Mouse (Mus musculus): ENCODE data around the gene Olfr1133. TPM values are rescaled to one million over a fixed set of nuclear protein-coding genes. Genes with fewer than 3 reads are reported as not detected.
"Not testable (repeated sequence)": the region's sequence is repeated elsewhere in the genome, so short reads cannot be mapped to it uniquely, and the experiment has no call there.

Olfr1133 gene
- polyA plus RNA-seq (2015; fragmentation: Nextera tagmentation; extraction: Ambion mirVana) = not detected in 2 replicates

GRCm38 (mm10) chr2:87647274-87647673 lies at the start of gene Olfr1133:
TSS of gene Olfr1133 (minus strand) at chr2:87647374.
- no peak within 1 kb of the TSS for H3K4me3 ChIP-seq
- H3K36me3 ChIP-seq = no peaks in the 10 kb centered on the region
- H3K9me3 ChIP-seq = no peaks in the 10 kb centered on the region
- H3K4me2 ChIP-seq = no peak within 1 kb of the TSS
- no peaks in the 10 kb centered on the region for H3K27me3 ChIP-seq
- no peak within 1 kb of the TSS for H3K9ac ChIP-seq
- no peaks in the 10 kb centered on the region for H3K4me1 ChIP-seq (replicated peaks)
- no peak within 1 kb of the TSS for H3K27ac ChIP-seq (replicated peaks)
- no peak for ATAC-seq (ENCODE audit: low read depth)

DNA sequence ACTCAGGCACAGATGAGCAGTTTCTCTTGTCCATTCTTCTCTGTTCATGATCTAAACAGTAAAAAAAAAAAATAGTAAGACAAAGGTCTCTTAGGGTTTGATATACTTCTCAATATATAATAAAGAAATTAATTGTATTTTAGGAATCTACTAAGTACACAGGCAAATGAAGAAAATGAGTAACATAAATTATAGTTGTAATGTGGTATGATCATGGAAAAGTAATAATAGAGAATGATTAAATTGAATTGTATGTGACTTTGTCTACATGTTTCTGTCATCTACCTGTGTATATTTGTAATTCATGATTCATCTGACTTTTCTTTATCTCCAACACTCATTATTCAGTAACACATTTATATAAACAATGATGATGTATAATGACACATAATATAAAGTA lies 46.7 kb upstream of the Olfr1133 start, which contains the start of gene Olfr1136:
Gene Olfr1136, minus strand, starts transcription at position 101 of the 400 bp plus-strand sequence.
- Histone ChIP-seq H3K27me3 (no peaks in the 10 kb centered on the region), H3K9me3 (no peaks in the 10 kb centered on the region), H3K4me3 (no peak within 1 kb of the TSS), H3K4me1 (replicated peaks) (no peaks in the 10 kb centered on the region), H3K9ac (no peak within 1 kb of the TSS), H3K36me3 (no peaks in the 10 kb centered on the region), H3K4me2 (no peak within 1 kb of the TSS), H3K27ac (replicated peaks) (no peak within 1 kb of the TSS)
- ATAC-seq (ENCODE audit: low read depth) = no peak

DNA sequence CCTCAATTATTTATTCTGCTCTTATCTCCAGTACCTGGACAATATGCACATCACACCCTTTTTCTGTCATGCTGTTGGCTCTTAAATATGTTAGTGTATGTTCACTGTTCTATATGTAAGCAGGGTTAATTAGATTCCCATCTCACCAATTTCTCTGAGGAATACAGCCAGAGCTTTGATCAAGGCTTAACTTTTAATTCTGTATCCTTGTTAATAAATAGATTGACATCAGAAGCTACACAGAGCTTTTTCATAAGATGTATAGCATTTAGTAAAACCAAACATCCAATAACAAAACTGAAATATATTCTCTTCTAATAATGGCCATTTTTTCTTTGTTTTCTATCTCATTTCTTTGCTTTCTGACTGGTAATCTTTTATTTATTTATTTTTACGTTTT lies 26.4 kb upstream of the Olfr1133 start, which contains the start of gene Olfr1135:
Gene Olfr1135, minus strand, starts transcription at position 101 of the 400 bp plus-strand sequence.
- no peak for ATAC-seq (ENCODE audit: low read depth)
- Histone ChIP-seq H3K9me3 (no peaks in the 10 kb centered on the region), H3K4me2 (no peak within 1 kb of the TSS), H3K4me1 (replicated peaks) (no peaks in the 10 kb centered on the region), H3K9ac (no peak within 1 kb of the TSS), H3K4me3 (no peak within 1 kb of the TSS), H3K27ac (replicated peaks) (no peak within 1 kb of the TSS), H3K36me3 (no peaks in the 10 kb centered on the region), H3K27me3 (no peaks in the 10 kb centered on the region)
- 18% methylated on average over 1 of the region's 1 CpGs for WGBS

DNA sequence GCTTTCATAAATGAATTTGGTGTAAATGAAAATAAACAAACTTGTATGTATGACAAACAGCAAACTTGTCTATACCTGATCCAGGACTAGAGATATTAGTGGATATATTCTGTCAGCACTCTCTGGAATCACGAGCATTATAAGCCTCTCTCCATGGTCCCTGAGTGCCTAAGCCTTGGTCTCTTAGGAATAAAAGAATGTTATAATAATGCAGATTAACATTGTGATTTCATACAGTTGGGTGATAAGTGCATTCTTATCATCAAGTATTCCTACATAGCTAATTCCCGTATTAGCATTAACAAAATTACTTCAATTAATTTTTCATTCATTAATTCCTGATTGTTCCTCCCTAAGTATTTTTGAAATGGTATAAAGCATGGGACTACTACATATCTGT lies 11.2 kb upstream of the Olfr1133 start, which contains the start of gene Olfr1134:
Gene Olfr1134, minus strand, starts transcription at position 101 of the 400 bp plus-strand sequence.
- no peaks in the 10 kb centered on the region for H3K36me3 ChIP-seq
- H3K4me1 ChIP-seq (replicated peaks) = no peaks in the 10 kb centered on the region
- no peak within 1 kb of the TSS for H3K4me3 ChIP-seq
- no peak within 1 kb of the TSS for H3K27ac ChIP-seq (replicated peaks)
- H3K9ac ChIP-seq = no peak within 1 kb of the TSS
- 94% methylated on average over 2 of the region's 2 CpGs for WGBS
- no peaks in the 10 kb centered on the region for H3K27me3 ChIP-seq
- no peak for ATAC-seq (ENCODE audit: low read depth)
- H3K4me2 ChIP-seq = no peak within 1 kb of the TSS
- no peaks in the 10 kb centered on the region for H3K9me3 ChIP-seq

GRCm38 (mm10) chr2:87642441-87642840 lies 4.7 kb downstream of the Olfr1133 start:
- H3K36me3 ChIP-seq = no peaks in the 10 kb centered on the region
- no peaks in the 10 kb centered on the region for H3K9me3 ChIP-seq
- H3K4me2 ChIP-seq = no peak overlapping the region
- no peaks in the 10 kb centered on the region for H3K4me1 ChIP-seq (replicated peaks)
- H3K27me3 ChIP-seq = no peaks in the 10 kb centered on the region
- no peak overlapping the region for H3K27ac ChIP-seq (replicated peaks)
- no peak overlapping the region for H3K4me3 ChIP-seq
- ATAC-seq (ENCODE audit: low read depth) = no peak
- no peak overlapping the region for H3K9ac ChIP-seq

DNA sequence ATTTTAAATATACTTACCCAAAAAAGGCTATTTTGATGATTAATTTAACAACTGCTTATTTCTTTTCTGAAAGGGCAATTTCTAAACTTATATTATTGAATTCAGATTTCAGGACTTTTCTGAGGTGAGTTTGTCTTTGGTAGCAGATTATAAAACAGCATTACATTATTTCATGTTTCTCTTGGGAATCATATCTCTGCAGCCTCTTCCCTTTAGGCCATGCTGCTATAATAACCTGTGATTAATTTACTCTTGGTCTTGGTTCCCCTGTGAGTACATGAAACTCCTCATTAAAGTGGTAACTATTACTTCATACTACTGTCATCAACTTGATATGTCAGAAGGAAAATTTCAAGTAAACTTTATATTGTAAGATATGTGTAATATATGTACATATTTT lies 9.7 kb downstream of the Olfr1133 start, which contains the start of gene Olfr1132:
Gene Olfr1132, minus strand, starts transcription at position 101 of the 400 bp plus-strand sequence.
- no peaks in the 10 kb centered on the region for H3K4me1 ChIP-seq (replicated peaks)
- no peaks in the 10 kb centered on the region for H3K27me3 ChIP-seq
- H3K36me3 ChIP-seq = no peaks in the 10 kb centered on the region
- H3K4me2 ChIP-seq = no peak within 1 kb of the TSS
- no peak within 1 kb of the TSS for H3K4me3 ChIP-seq
- H3K27ac ChIP-seq (replicated peaks) = no peak within 1 kb of the TSS
- H3K9ac ChIP-seq = no peak within 1 kb of the TSS
- H3K9me3 ChIP-seq = no peaks in the 10 kb centered on the region
- ATAC-seq (ENCODE audit: low read depth) = no peak

- Histone ChIP-seq H3K9ac (no peak within 1 kb of the TSS), H3K4me1 (replicated peaks) (no peaks in the 10 kb centered on the region), H3K27me3 (no peaks in the 10 kb centered on the region), H3K27ac (replicated peaks) (no peak within 1 kb of the TSS), H3K36me3 (no peaks in the 10 kb centered on the region), H3K4me2 (no peak within 1 kb of the TSS), H3K9me3 (no peaks in the 10 kb centered on the region), H3K4me3 (no peak within 1 kb of the TSS)
- ATAC-seq (ENCODE audit: low read depth) = no peak
- WGBS = 74% methylated on average over 3 of the region's 3 CpGs
Observed at GRCm38 (mm10) chr2:87626804-87627203, 20.4 kb downstream of the Olfr1133 start, which contains the start of gene Olfr1131. TSS of gene Olfr1131 (plus strand) at chr2:87627104.

- not testable (repeated sequence) for H3K9me3 ChIP-seq; H3K4me1 ChIP-seq (replicated peaks); ATAC-seq (ENCODE audit: low read depth); H3K36me3 ChIP-seq; H3K27ac ChIP-seq (replicated peaks); H3K4me2 ChIP-seq; H3K27me3 ChIP-seq; H3K4me3 ChIP-seq; H3K9ac ChIP-seq
Observed at GRCm38 (mm10) chr2:87605912-87606311, 41.3 kb downstream of the Olfr1133 start, which contains the start of gene Olfr1130. TSS of gene Olfr1130 (plus strand) at chr2:87606212.

Other genes with a start within 250 kb of the Olfr1133 start
- gene Olfr1123, start 230.7 kb downstream of the Olfr1133 start, polyA plus RNA-seq (2015; fragmentation: Nextera tagmentation; extraction: Ambion mirVana) = not detected in 2 replicates
- gene Olfr1124, start 217.1 kb downstream of the Olfr1133 start, polyA plus RNA-seq (2015; fragmentation: Nextera tagmentation; extraction: Ambion mirVana) = 0.10 TPM in 1 of 2 replicates, not detected in the other
- gene Olfr1126, start 193.4 kb downstream of the Olfr1133 start, polyA plus RNA-seq (2015; fragmentation: Nextera tagmentation; extraction: Ambion mirVana) = not detected in 2 replicates
- not detected in 2 replicates for gene Pramel7, start 150.3 kb downstream of the Olfr1133 start, polyA plus RNA-seq (2015; fragmentation: Nextera tagmentation; extraction: Ambion mirVana)
- not detected in 2 replicates for gene Pramel6, start 140.8 kb downstream of the Olfr1133 start, polyA plus RNA-seq (2015; fragmentation: Nextera tagmentation; extraction: Ambion mirVana)
- gene Olfr153, start 115.6 kb downstream of the Olfr1133 start, polyA plus RNA-seq (2015; fragmentation: Nextera tagmentation; extraction: Ambion mirVana) = not detected in 2 replicates
- gene Olfr1128, start 101.8 kb downstream of the Olfr1133 start, polyA plus RNA-seq (2015; fragmentation: Nextera tagmentation; extraction: Ambion mirVana) = not detected in 2 replicates
- gene Olfr1129, start 73.5 kb downstream of the Olfr1133 start, polyA plus RNA-seq (2015; fragmentation: Nextera tagmentation; extraction: Ambion mirVana) = not detected in 2 replicates
- not detected in 2 replicates for gene Olfr1130, start 41.2 kb downstream of the Olfr1133 start, polyA plus RNA-seq (2015; fragmentation: Nextera tagmentation; extraction: Ambion mirVana)
- gene Olfr1131, start 20.3 kb downstream of the Olfr1133 start, polyA plus RNA-seq (2015; fragmentation: Nextera tagmentation; extraction: Ambion mirVana) = not detected in 2 replicates
- gene Olfr1132, start 9.8 kb downstream of the Olfr1133 start, polyA plus RNA-seq (2015; fragmentation: Nextera tagmentation; extraction: Ambion mirVana) = not detected in 2 replicates
- not detected in 2 replicates for gene Olfr1134, start 11.1 kb upstream of the Olfr1133 start, polyA plus RNA-seq (2015; fragmentation: Nextera tagmentation; extraction: Ambion mirVana)
- not detected in 2 replicates for gene Olfr1135, start 26.3 kb upstream of the Olfr1133 start, polyA plus RNA-seq (2015; fragmentation: Nextera tagmentation; extraction: Ambion mirVana)
- gene Olfr1136, start 46.6 kb upstream of the Olfr1133 start, polyA plus RNA-seq (2015; fragmentation: Nextera tagmentation; extraction: Ambion mirVana) = not detected in 2 replicates
- not detected in 2 replicates for gene Olfr1137, start 65.8 kb upstream of the Olfr1133 start, polyA plus RNA-seq (2015; fragmentation: Nextera tagmentation; extraction: Ambion mirVana)
- gene Olfr1138, start 92.6 kb upstream of the Olfr1133 start, polyA plus RNA-seq (2015; fragmentation: Nextera tagmentation; extraction: Ambion mirVana) = not detected in 2 replicates
- not detected in 2 replicates for gene Olfr1140, start 96.4 kb upstream of the Olfr1133 start, polyA plus RNA-seq (2015; fragmentation: Nextera tagmentation; extraction: Ambion mirVana)
- gene Olfr1141, start 106.6 kb upstream of the Olfr1133 start, polyA plus RNA-seq (2015; fragmentation: Nextera tagmentation; extraction: Ambion mirVana) = not detected in 2 replicates
- gene Olfr152, start 132.1 kb upstream of the Olfr1133 start, polyA plus RNA-seq (2015; fragmentation: Nextera tagmentation; extraction: Ambion mirVana) = not detected in 2 replicates
- not detected in 2 replicates for gene Olfr1143, start 153.2 kb upstream of the Olfr1133 start, polyA plus RNA-seq (2015; fragmentation: Nextera tagmentation; extraction: Ambion mirVana)
- not detected in 2 replicates for gene Olfr1145, start 162.4 kb upstream of the Olfr1133 start, polyA plus RNA-seq (2015; fragmentation: Nextera tagmentation; extraction: Ambion mirVana)
- not detected in 2 replicates for gene Olfr1148, start 183.2 kb upstream of the Olfr1133 start, polyA plus RNA-seq (2015; fragmentation: Nextera tagmentation; extraction: Ambion mirVana)
- gene Olfr1150-ps1, start 196.6 kb upstream of the Olfr1133 start, polyA plus RNA-seq (2015; fragmentation: Nextera tagmentation; extraction: Ambion mirVana) = not detected in 2 replicates
- gene Olfr1151, start 208.5 kb upstream of the Olfr1133 start, polyA plus RNA-seq (2015; fragmentation: Nextera tagmentation; extraction: Ambion mirVana) = not detected in 2 replicates
- gene Olfr1152, start 219.1 kb upstream of the Olfr1133 start, polyA plus RNA-seq (2015; fragmentation: Nextera tagmentation; extraction: Ambion mirVana) = not detected in 2 replicates
- not detected in 2 replicates for gene Olfr1153, start 247.6 kb upstream of the Olfr1133 start, polyA plus RNA-seq (2015; fragmentation: Nextera tagmentation; extraction: Ambion mirVana)